Mouse (Mus musculus) heart, embryonic 14.5 days (tissue): Measurements from ENCODE around the gene Adgrf5. TPM values are rescaled to one million over a fixed set of nuclear protein-coding genes. Genes with fewer than 3 reads are reported as not detected.

Experiments
- ATAC-seq: fragments of 200-750 bp; cut with Nextera tagmentation; 2 replicates; pipeline ENCODE4 v1.8.0; 2017; ENCODE audit warnings: low read depth, moderate TSS enrichment; ENCODE audit not compliant: insufficient number of reproducible peaks, insufficient read depth, low FRiP score
- H3K27ac ChIP-seq, 2 experiments: fragments of 200-500 bp in 1 of 2; fragments of 300-500 bp in 1 of 2; sonication (generic) in 1 of 2; replicated peaks in 1 of 2; 2 replicates each; pipeline ENCODE4 v1.5.1; 2012 to 2014; ENCODE audit warnings: low read depth in 2 of 2, low read length in 2 of 2, control low read depth in 1 of 2, mild to moderate bottlenecking in 1 of 2, mixed read lengths in 1 of 2; ENCODE audit not compliant: control insufficient read depth in 1 of 2, insufficient read depth in 1 of 2
- H3K27me3 ChIP-seq: fragments of 300-500 bp; sonication (generic); 2 replicates; pipeline ENCODE4 v1.6.1; 2014; ENCODE audit warnings: mild to moderate bottlenecking, low read length, control low read depth; ENCODE audit not compliant: control insufficient read depth, insufficient read depth
- H3K36me3 ChIP-seq: fragments of 300-500 bp; sonication (generic); 2 replicates; pipeline ENCODE4 v1.6.1; 2014; ENCODE audit warnings: mild to moderate bottlenecking, control low read depth, low read length, mixed read lengths; ENCODE audit not compliant: control insufficient read depth, insufficient read depth
- H3K4me1 ChIP-seq, 2 experiments: fragments of 200-500 bp in 1 of 2; fragments of 300-500 bp in 1 of 2; sonication (generic) in 1 of 2; 2 replicates each; pipeline ENCODE4 v1.6.1; 2012 to 2014; ENCODE audit warnings: low read length in 2 of 2, control low read depth in 1 of 2, mixed read lengths in 1 of 2; ENCODE audit not compliant: control insufficient read depth in 2 of 2, insufficient read depth in 2 of 2
- H3K4me2 ChIP-seq: fragments of 300-500 bp; sonication (generic); 2 replicates; pipeline ENCODE4 v1.6.1; 2014; ENCODE audit warnings: mild to moderate bottlenecking, low read length
- H3K4me3 ChIP-seq, 2 experiments: fragments of 200-500 bp in 1 of 2; fragments of 300-500 bp in 1 of 2; sonication (generic) in 1 of 2; 2 replicates each; pipeline ENCODE4 v1.5.1; 2012 to 2014; ENCODE audit warnings: low read length in 2 of 2, mild to moderate bottlenecking in 2 of 2, control low read depth in 1 of 2, low read depth in 1 of 2, moderate library complexity in 1 of 2; ENCODE audit not compliant: control insufficient read depth in 1 of 2, insufficient read depth in 1 of 2
- H3K9ac ChIP-seq: fragments of 300-500 bp; sonication (generic); 2 replicates; pipeline ENCODE4 v1.6.1; 2014; ENCODE audit warnings: mild to moderate bottlenecking, low read length
- H3K9me3 ChIP-seq: fragments of 300-500 bp; sonication (generic); 2 replicates; pipeline ENCODE4 v1.6.1; 2016; ENCODE audit warnings: low read length, control low read depth; ENCODE audit not compliant: control insufficient read depth
- WGBS: fragments of 180-500 bp; shearing (Covaris S2); extraction: QIAGEN DNeasy Blood & Tissue Kit; methylation state at CpG from one replicate; pipeline ENCODE4 v1.1.7; 2014; 5-methylcytosine and 5-hydroxymethylcytosine counted together
- polyA plus RNA-seq: library from polyadenylated mRNA; unstranded; fragments of >200 nt; fragmentation: Nextera tagmentation; extraction: Ambion mirVana; gene quantifications from 2 replicates; pipeline ENCODE4 v1.2.1, GENCODE M21; 2014

Adgrf5 gene
- polyA plus RNA-seq, 1 experiment from 2014 or later, result 20.9 TPM

- H3K4me1 ChIP-seq, result no peaks in the 10 kb centered on the region
- no peak within 1 kb of the TSS for H3K9ac ChIP-seq
- ATAC-seq, result no peak
- no peaks in the 10 kb centered on the region for H3K36me3 ChIP-seq
- no peak within 1 kb of the TSS for H3K27ac ChIP-seq
- no peak within 1 kb of the TSS for H3K4me2 ChIP-seq
- H3K4me3 ChIP-seq, result no peak within 1 kb of the TSS
- 87% methylated on average over 9 of the region's 9 CpGs for WGBS
- no peaks in the 10 kb centered on the region for H3K27me3 ChIP-seq
- H3K9me3 ChIP-seq, result no peaks in the 10 kb centered on the region
Measured at GRCm38 (mm10) chr17:43502592-43502991, 142.3 kb downstream of the Adgrf5 start, which contains the start of gene Mep1a. TSS of gene Mep1a (minus strand) at chr17:43502812.

- Histone ChIP-seq H3K9ac (no peak overlapping the region), H3K4me3 (no peak overlapping the region), H3K4me2 (no peak overlapping the region), H3K9me3 (no peaks in the 10 kb centered on the region), H3K4me1 (no peaks in the 10 kb centered on the region), H3K36me3 (no peaks in the 10 kb centered on the region), H3K27me3 (no peaks in the 10 kb centered on the region), H3K27ac (no peak overlapping the region)
- WGBS, result 63% methylated on average over 4 of the region's 4 CpGs
- ATAC-seq, result no peak
Measured at GRCm38 (mm10) chr17:43503861-43504593, 143.8 kb downstream of the Adgrf5 start.

- Histone ChIP-seq H3K4me2 (no peak overlapping the region), H3K9me3 (no peaks in the 10 kb centered on the region), H3K4me1 (no peaks in the 10 kb centered on the region), H3K27me3 (no peaks in the 10 kb centered on the region), H3K4me3 (no peak overlapping the region), H3K36me3 (no peaks in the 10 kb centered on the region), H3K27ac (no peak overlapping the region), H3K9ac (no peak overlapping the region)
- WGBS, result 61% methylated on average over 6 of the region's 6 CpGs
- ATAC-seq, result no peak
Measured at GRCm38 (mm10) chr17:43504594-43504934, 144.3 kb downstream of the Adgrf5 start.

Other genes with a start within 250 kb of the Adgrf5 start
- not detected in 2 replicates for gene Adgrf1, start 90.1 kb upstream of the Adgrf5 start, polyA plus RNA-seq
- gene Mep1a, start 142.4 kb downstream of the Adgrf5 start, polyA plus RNA-seq, result not detected in 2 replicates
- gene Ankrd66, start 183.2 kb downstream of the Adgrf5 start, polyA plus RNA-seq, result 0.26 TPM in 1 of 2 replicates, not detected in the other
- 19.2 and 20.5 TPM in 2 replicates for gene Pla2g7, start 207.6 kb downstream of the Adgrf5 start, polyA plus RNA-seq